Mouse (Mus musculus): ENCODE measurements around the gene Ahcyl1.
"Not testable (repeated sequence)": the region's sequence is repeated elsewhere in the genome, so short reads cannot be mapped to it uniquely, and the experiment has no call there.

Gene Ahcyl1

GRCm38 (mm10) chr3:107695948-107696881 lies at the start of gene Ahcyl1:
Gene Ahcyl1 (minus strand): TSS chr3:107696560.
- DNase-seq (ENCODE audit: low spot score): peak; percentile 99

DNA sequence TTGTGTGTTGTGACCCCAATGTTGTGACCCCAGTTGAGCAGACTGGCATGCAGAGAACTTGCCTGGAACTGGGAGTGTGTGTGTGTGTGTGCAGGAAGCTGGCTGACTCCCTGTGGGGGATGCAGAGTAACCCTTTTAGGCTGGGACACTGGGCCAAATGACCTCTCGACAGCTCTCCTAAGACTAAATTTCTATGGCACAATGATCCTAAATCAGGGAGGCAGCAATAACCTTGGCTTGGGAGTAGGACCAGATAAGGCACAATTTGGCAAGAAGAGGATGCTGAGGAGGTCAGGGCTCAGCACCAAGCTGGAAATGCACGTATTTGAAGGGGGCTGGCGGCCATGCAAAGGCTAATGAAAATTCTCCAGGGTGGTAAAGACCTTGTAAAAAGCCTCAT lies 49.7 kb upstream of the Ahcyl1 start:
- no peak for DNase-seq (ENCODE audit: low spot score)

GRCm38 (mm10) chr3:107743650-107744049 lies 47.3 kb upstream of the Ahcyl1 start:
- no peak for DNase-seq (ENCODE audit: low spot score)

DNA sequence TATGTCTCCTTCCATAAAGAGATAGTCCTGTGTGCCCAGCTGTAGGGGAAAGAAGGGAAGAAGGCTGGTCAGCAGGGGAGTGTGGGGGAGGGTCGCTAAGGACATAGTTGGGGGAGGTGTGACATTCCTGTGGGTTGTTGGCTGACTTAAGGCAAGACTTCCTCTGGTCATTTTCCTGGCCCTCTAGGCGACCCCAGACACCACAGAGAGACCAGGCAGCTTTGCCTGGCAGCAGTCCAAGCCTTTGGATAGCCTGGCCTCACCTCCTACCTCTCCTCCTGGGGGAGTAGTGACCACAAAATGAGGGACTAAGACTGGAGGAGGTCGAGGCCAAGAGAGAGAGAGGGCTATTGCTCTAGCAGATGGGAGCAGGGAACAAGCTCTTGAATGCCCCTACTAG lies 46.7 kb upstream of the Ahcyl1 start:
- DNase-seq (ENCODE audit: low spot score): peak; percentile 13

DNA sequence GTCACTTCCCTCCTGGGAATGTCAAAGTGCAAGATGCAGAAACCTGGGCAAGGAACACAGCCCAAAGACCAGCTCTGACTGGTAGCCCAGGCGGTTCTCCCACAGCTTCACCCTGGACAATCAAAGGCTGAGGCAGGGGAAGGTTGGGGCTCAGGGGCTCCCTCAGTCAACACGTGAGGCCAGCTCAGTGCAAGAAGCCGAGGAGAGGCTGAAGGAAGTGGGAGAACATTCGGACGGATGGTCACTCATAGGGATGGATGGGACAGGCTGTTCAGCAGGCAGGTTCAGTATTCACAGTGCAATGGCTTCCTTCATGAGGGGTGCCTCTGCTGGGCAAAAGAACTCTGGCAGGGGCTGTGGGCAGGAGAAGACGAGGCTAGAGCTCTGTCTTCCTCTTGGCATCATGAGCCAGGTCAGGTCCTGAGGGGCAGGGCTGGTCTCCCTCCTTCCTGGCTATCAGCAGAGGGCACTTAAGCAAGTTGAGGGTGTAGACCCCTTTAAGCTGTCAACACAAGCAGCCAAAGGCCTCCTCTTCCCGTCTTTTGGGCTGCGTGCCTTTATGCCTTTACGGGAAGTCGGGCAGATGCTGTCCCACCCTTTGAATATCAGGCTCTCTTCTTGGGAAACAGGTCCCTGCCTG lies 45.8 kb upstream of the Ahcyl1 start:
- no peak for DNase-seq (ENCODE audit: low spot score)

DNA sequence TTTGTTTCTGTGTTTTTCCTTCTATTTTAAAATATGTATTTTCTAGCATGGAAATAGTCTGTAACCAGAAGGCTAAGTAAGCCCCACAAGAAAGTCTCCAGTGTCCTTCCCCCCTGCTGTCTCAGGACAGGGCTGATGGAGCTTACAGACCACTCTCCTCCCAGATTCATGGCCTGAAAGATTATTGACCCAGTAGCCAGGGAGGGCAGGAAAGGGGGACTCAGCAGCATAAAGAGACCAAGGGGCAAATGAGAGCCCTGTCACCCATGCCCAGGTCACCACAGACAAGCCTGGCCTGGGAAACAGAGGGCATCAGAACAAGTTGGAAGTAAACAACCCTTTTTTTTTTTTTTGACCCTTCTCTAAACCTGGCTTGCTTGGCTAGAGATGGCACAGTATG lies 45.0 kb upstream of the Ahcyl1 start:
- DNase-seq (ENCODE audit: low spot score): no peak

GRCm38 (mm10) chr3:107740578-107741207 lies 44.3 kb upstream of the Ahcyl1 start:
- DNase-seq (ENCODE audit: low spot score): peak; percentile 95

DNA sequence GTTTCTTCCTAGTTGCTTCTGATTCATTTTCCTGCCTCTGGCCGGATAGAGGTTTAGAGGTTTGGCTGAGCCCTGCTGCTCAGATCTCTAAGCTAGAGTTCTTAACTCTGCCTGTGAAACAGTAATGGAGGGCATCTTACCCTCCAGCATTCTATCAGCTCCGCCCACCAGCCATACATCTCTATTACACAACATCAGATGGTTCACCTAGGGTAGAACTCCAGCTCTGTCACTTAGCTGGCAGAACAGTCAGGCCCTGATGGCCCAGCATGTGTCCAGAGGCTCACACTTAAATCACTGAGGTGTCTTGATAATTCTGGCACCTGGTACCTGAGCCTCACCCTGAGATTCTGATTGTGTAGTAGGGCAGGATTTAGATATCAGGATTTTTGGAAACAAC lies 43.6 kb upstream of the Ahcyl1 start:
- peak; percentile 30 for DNase-seq (ENCODE audit: low spot score)

GRCm38 (mm10) chr3:107739456-107739855 lies 43.1 kb upstream of the Ahcyl1 start:
- no peak for DNase-seq (ENCODE audit: low spot score)

- DNase-seq (ENCODE audit: low spot score): no peak
These were observed 42.3 kb upstream of the Ahcyl1 start for GRCm38 (mm10) chr3:107738620-107739019.

- no peak for DNase-seq (ENCODE audit: low spot score)
These were observed 41.3 kb upstream of the Ahcyl1 start for GRCm38 (mm10) chr3:107737609-107738190.

GRCm38 (mm10) chr3:107735620-107736019 lies 39.3 kb upstream of the Ahcyl1 start:
- DNase-seq (ENCODE audit: low spot score): not testable (repeated sequence)

GRCm38 (mm10) chr3:107733329-107733728 lies 37.0 kb upstream of the Ahcyl1 start:
- no peak for DNase-seq (ENCODE audit: low spot score)

DNA sequence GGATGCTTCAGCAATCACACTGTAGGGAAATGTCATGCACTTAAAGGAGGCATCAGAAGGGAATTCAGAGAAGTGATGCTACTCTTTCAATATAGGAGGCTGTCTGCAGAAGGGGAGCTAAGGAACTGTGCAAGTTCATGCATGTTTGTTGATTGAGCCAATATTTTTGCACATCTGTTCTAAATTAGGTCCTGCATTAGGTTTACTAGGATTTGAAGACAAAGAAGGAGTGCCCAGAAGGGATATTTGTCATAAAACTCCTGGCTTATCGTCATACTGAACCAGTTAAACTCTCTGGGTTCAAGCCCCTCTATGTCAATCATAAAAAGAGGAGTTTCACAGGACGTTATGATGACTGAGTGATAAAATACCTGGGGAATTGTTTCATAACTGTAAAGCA lies 33.9 kb upstream of the Ahcyl1 start:
- peak; percentile 13 for DNase-seq (ENCODE audit: low spot score)

DNA sequence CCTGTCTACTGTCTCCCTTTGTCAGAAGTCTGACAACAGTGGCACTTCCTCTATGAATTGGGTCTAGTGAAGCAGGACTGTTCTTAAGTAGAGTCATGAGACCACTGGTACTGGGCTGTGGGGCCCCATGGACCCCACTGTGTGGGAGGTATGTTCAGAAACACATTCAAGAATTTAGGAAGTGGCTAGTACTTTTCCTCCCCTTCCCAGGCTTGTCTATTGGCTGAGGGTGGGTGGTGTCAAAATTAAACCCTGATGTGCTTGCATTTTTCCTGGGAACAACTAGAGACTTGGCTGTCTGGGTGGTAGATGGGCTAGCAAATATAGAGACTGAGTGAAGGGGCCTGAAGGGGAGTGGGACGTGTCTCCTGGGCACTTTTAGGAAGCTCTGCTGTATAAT lies 32.1 kb upstream of the Ahcyl1 start:
- DNase-seq (ENCODE audit: low spot score): no peak

GRCm38 (mm10) chr3:107715971-107716370 lies 19.6 kb upstream of the Ahcyl1 start:
- no peak for DNase-seq (ENCODE audit: low spot score)

DNA sequence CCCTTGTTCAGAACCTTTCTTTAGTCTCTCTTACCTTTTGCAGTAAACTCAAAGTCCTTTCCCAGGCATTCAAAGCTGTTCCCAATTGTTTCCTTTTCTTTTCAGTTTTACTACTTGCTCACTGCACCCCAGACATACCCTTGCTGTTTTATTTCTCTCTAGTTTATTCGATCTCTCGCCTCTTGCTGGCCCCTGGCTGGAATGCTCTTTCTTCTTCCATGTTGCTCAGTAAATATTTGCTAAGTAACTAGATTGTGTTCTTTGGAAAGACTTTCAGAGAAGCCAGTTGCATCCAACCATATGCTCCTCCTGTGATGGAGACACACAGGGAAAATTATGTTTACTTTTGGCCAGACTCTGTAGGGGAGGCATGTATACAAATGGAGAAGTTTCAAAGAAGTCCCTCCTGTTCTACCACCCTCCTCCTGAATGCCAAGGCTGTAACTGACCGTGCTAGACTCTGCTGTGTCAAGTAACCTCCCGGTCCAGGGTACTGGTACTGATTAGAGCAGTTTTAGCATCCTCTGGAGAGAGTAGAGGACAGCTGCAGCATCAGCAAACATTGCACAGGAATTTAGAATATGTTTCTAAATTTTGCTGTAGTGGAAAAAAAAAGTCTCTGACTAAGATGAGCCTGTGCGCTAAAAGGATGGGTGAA lies 18.0 kb upstream of the Ahcyl1 start:
- DNase-seq (ENCODE audit: low spot score): no peak

DNA sequence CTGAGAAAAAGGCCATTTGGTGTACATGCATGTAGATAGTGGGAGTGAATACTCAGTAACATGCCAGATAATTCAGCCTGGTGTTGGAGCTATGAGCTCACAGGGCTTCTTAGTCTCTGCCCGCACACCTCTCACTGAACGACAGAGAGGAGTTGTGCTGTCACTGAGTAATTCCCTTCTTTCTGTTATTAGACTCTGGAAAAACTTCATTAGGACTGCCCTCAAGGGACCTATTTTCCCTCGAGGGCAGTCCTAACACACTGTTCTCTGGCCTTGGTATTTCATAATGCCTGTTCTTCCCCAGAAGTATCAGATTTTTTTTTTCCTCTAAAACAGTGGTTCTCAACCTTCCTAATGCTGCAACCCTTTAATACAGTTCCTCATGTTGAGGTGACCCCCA lies 15.7 kb upstream of the Ahcyl1 start:
- DNase-seq (ENCODE audit: low spot score): no peak

- no peak for DNase-seq (ENCODE audit: low spot score)
These were observed 12.8 kb upstream of the Ahcyl1 start for GRCm38 (mm10) chr3:107709156-107709555.

DNA sequence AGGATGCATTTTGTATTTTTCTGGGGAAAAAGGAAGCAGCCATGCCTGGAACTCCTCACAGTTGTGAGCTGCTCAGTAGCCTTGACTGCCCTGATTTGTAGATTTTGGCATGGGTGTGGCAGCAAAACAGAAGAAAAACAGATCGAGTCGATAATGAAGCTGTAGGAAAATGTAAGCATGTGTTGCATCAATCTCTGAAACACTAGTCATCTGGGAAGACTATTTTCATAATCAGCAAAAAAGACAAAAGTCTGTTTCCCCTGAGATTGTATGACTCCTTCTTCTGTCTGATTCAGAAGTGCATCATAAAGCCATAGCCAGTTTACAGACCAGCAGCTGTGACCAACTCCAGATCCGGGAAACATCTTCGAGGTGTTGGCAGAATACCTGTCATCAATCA lies 10.9 kb upstream of the Ahcyl1 start:
- DNase-seq (ENCODE audit: low spot score): no peak

DNA sequence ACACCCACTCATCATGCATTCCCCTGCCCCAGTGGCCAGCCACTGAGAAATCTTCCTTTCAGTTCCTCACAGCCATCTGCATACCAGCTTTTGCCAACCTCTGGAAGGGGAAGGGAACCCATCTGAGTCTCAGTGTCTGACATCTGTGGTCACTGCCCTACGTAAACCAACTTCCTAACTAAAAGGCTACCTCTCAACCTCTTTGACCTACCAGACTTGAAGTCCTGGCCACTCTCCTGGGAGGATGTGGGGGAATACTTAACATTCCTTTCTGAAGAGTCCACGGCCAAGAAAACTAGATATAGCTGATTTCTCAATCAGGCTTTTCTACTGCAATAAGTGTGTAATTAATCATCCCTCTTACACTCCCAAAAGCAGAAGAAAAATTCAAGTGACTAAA lies 9.8 kb upstream of the Ahcyl1 start:
- DNase-seq (ENCODE audit: low spot score): no peak

DNA sequence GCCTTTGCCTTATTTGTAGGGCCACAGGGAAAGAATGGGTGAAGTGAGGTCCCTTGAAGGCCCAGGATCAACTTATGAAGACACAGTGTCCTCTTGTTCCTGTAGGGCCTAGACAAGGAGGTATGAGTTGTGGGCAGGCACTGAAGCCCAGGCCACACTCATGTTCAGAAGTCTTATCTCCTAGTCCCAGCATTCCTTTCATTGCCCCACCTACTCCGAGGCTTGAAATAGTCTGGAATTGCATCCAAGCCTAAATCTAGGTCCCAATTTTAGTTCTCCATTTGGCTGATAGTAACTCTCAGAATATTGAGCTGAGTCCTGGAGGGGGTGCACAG lies 8.0 kb upstream of the Ahcyl1 start:
- DNase-seq (ENCODE audit: low spot score): no peak

All from embryo, embryonic 10.5 days (tissue).